Mouse (Mus musculus) intestine, embryonic 15.5 days (tissue): ENCODE data around the gene Endov. TPM values are rescaled to one million over a fixed set of nuclear protein-coding genes. Genes with fewer than 3 reads are reported as not detected.

Experiments used
- ATAC-seq: fragments of 200-750 bp; cut with Nextera tagmentation; 2 replicates; pipeline ENCODE4 v1.8.0; 2017; ENCODE audit warnings: moderate TSS enrichment, moderate library complexity
- H3K27ac ChIP-seq: fragments of 300-500 bp; sonication (generic); 2 replicates; pipeline ENCODE4 v1.5.1; 2015; ENCODE audit warnings: mild to moderate bottlenecking, inconsistent platforms
- H3K27me3 ChIP-seq: fragments of 300-500 bp; sonication (generic); replicated peaks from 2 replicates; pipeline ENCODE4 v1.6.1; 2015; ENCODE audit warnings: inconsistent platforms
- H3K36me3 ChIP-seq: fragments of 300-500 bp; sonication (generic); 2 replicates; pipeline ENCODE4 v1.6.1; 2015; ENCODE audit warnings: inconsistent platforms
- H3K4me1 ChIP-seq: fragments of 300-500 bp; sonication (generic); replicated peaks from 2 replicates; pipeline ENCODE4 v1.6.1; 2015; ENCODE audit warnings: inconsistent platforms
- H3K4me2 ChIP-seq: fragments of 300-500 bp; sonication (generic); replicated peaks from 2 replicates; pipeline ENCODE4 v1.6.1; 2015; ENCODE audit warnings: mild to moderate bottlenecking, inconsistent platforms
- H3K4me3 ChIP-seq: fragments of 300-500 bp; sonication (generic); replicated peaks from 2 replicates; pipeline ENCODE4 v1.5.1; 2015; ENCODE audit warnings: inconsistent platforms
- H3K9ac ChIP-seq: fragments of 300-500 bp; sonication (generic); 2 replicates; pipeline ENCODE4 v1.6.1; 2015; ENCODE audit warnings: inconsistent platforms
- H3K9me3 ChIP-seq: fragments of 300-500 bp; sonication (generic); 2 replicates; pipeline ENCODE4 v1.6.1; 2016; ENCODE audit warnings: inconsistent platforms
- WGBS: fragments of 180-500 bp; shearing (Covaris S2); methylation state at CpG from one replicate; pipeline ENCODE4 v1.1.7; 2015; 5-methylcytosine and 5-hydroxymethylcytosine counted together
- polyA plus RNA-seq: library from polyadenylated mRNA; unstranded; fragments of >200 nt; fragmentation: Nextera tagmentation; extraction: Ambion mirVana; gene quantifications from 2 replicates; pipeline ENCODE4 v1.2.1, GENCODE M21; 2015

Endov gene
- polyA plus RNA-seq, 1 experiment from 2014 or later: 15.6 TPM

- Histone ChIP-seq H3K36me3 (no peaks in the 10 kb centered on the region), H3K4me3 (peak overlapping the region; percentile 36), H3K27me3 (peaks cover 72% of the 10 kb centered on the region), H3K9me3 (no peaks in the 10 kb centered on the region), H3K27ac (no peak overlapping the region), H3K9ac (0 out of 2 replicates have a peak overlapping the region, but pooled peaks have one; percentile 30), H3K4me1 (peaks cover 39% of the 10 kb centered on the region), H3K4me2 (peak overlapping the region; percentile 100)
- WGBS: 1% methylated on average over 43 of the region's 43 CpGs
- ATAC-seq: no peak
These were observed 58.2 kb downstream of the Endov start for GRCm38 (mm10) chr11:119549371-119549811.

GRCm38 (mm10) chr11:119550546-119551335, 59.6 kb downstream of the Endov start:
- no peak overlapping the region for H3K4me2 ChIP-seq
- H3K4me3 ChIP-seq: no peak overlapping the region
- H3K9me3 ChIP-seq: no peaks in the 10 kb centered on the region
- no peak for ATAC-seq
- no peak overlapping the region for H3K9ac ChIP-seq
- H3K27ac ChIP-seq: no peak overlapping the region
- peaks cover 59% of the 10 kb centered on the region for H3K27me3 ChIP-seq
- H3K36me3 ChIP-seq: no peaks in the 10 kb centered on the region
- H3K4me1 ChIP-seq: peaks cover 39% of the 10 kb centered on the region
- WGBS: 57% methylated on average over 10 of the region's 10 CpGs

DNA sequence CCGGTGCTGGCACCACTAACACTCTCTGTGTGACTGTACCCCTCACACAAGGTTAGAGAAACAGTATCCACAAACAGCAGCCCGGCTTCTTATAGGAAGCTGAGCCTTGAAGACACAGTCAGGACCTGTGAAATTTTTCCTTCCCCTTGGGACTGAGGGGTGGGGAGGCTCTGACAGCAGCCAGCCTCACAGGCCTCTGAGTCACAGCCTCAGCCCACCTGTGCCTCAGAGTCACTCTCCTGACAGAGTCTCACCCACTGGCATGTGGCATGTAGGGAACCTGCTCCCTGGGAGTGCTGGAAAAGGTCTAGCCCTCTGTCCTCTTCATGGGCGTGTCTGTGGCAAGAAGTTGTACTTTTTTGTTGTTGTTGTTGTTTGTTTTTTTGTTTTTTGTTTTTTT, 60.3 kb downstream of the Endov start:
- H3K4me2 ChIP-seq: no peak overlapping the region
- 63% methylated on average over 3 of the region's 3 CpGs for WGBS
- peaks cover 55% of the 10 kb centered on the region for H3K27me3 ChIP-seq
- no peak overlapping the region for H3K9ac ChIP-seq
- no peak for ATAC-seq
- no peak overlapping the region for H3K4me3 ChIP-seq
- H3K27ac ChIP-seq: no peak overlapping the region
- H3K4me1 ChIP-seq: peaks cover 32% of the 10 kb centered on the region
- H3K36me3 ChIP-seq: no peaks in the 10 kb centered on the region
- no peaks in the 10 kb centered on the region for H3K9me3 ChIP-seq

DNA sequence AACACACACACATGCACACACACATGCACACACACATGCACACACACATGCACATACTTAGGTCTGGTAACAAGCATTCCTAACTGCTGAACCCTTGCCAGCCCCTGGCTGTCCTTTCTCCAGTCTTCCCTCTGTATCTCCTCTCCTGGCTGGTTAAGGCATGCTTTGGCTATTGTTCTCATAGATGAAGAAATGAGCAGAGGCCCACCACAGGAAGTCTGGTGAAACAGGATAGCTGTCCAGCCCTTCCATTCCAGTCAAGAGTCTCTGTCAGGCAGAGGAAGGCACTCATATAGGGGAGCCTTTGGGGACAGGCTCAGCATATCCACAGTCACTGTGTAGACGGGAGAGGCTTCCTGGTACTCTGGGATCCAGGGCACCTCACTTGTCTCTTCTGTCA, 61.2 kb downstream of the Endov start:
- H3K27ac ChIP-seq: no peak overlapping the region
- H3K4me1 ChIP-seq: peaks cover 24% of the 10 kb centered on the region
- no peak overlapping the region for H3K9ac ChIP-seq
- H3K4me2 ChIP-seq: no peak overlapping the region
- no peaks in the 10 kb centered on the region for H3K36me3 ChIP-seq
- peaks cover 47% of the 10 kb centered on the region for H3K27me3 ChIP-seq
- no peaks in the 10 kb centered on the region for H3K9me3 ChIP-seq
- WGBS: 61% methylated on average over 1 of the region's 1 CpGs
- no peak for ATAC-seq
- no peak overlapping the region for H3K4me3 ChIP-seq

DNA sequence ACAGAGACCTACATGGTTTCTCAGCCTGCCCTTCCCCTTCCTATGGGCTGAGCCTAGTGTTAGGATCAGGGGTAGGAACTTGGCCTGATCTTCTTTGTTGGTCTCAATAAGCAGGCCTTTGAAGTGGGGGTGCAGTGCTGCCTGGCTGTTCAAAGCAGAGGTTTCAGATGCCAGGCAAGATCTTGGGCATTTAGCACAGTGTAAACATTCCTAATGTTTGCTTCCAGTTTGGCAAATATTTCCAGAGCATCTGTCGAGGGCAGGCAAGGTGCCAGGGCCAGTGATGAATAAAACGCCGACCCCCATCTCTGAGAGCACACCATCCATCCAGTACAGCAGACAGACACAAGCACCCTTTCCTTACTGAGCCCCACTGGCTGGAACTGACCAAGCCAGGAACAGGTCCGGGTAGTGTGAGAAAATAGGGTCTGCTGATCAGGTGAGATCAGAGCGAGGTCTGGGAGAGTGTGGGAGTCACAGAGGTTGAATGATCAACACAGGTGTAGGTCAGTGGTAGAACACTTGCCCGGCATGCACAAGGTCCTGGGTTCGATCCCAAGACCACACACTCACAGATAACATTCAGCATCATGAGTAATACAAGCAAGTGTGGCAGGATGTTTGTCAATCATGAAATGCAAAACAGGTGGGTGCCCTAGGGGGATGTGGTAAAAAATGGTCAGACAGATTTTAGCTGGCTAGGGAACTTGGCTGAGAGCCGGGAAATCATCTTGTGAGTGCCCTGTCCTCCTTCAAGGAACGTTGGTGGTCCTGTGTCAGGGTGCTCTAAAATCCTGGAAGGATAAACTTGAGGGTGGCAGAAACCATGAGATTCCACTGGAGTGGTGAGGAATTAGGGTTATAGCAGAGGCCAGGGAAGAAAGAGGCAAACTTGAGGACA, 62.0 kb downstream of the Endov start:
- Histone ChIP-seq H3K27me3 (peaks cover 38% of the 10 kb centered on the region), H3K27ac (no peak overlapping the region)
- WGBS: 48% methylated on average over 9 of the region's 9 CpGs

DNA sequence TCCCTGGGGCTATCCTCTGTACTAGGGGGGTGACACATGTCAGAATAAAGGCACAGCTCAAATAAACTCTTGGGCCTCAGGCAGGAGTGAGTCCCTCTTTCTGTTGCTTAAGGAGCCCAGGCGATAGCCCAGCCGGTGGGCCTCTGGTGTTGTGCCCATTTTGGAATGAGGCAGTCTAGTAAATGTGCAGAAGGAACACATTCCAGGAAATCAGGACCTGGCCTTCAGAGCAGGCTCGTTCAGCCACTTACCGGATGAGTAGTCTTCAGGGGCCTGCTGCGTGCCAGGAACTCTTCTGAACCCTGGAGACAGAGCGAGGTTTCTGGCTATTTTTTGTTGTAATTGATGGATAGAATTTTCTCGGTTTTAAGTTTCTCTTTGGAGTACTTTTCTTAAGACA, 63.6 kb downstream of the Endov start:
- no peaks in the 10 kb centered on the region for H3K9me3 ChIP-seq
- H3K9ac ChIP-seq: no peak overlapping the region
- no peak overlapping the region for H3K4me3 ChIP-seq
- H3K27ac ChIP-seq: no peak overlapping the region
- peaks cover 23% of the 10 kb centered on the region for H3K27me3 ChIP-seq
- H3K4me1 ChIP-seq: 0 out of 2 replicates have a peak, but pooled peaks cover 7% of the 10 kb centered on the region
- WGBS: 67% methylated on average over 7 of the region's 7 CpGs
- no peak for ATAC-seq
- no peak overlapping the region for H3K4me2 ChIP-seq
- H3K36me3 ChIP-seq: no peaks in the 10 kb centered on the region

More for the DNA sequence above, 62.0 kb downstream of the Endov start:
- peaks cover 15% of the 10 kb centered on the region for H3K4me1 ChIP-seq
- no peak overlapping the region for H3K9ac ChIP-seq
- no peaks in the 10 kb centered on the region for H3K9me3 ChIP-seq
- no peaks in the 10 kb centered on the region for H3K36me3 ChIP-seq
- no peak overlapping the region for H3K4me3 ChIP-seq
- ATAC-seq: peak; percentile 41; the same call in 1 of the 2 replicates
- no peak overlapping the region for H3K4me2 ChIP-seq

GRCm38 (mm10) chr11:119555170-119555569, 64.0 kb downstream of the Endov start:
- Histone ChIP-seq H3K27ac (no peak overlapping the region), H3K4me1 (0 out of 2 replicates have a peak, but pooled peaks cover 7% of the 10 kb centered on the region)

DNA sequence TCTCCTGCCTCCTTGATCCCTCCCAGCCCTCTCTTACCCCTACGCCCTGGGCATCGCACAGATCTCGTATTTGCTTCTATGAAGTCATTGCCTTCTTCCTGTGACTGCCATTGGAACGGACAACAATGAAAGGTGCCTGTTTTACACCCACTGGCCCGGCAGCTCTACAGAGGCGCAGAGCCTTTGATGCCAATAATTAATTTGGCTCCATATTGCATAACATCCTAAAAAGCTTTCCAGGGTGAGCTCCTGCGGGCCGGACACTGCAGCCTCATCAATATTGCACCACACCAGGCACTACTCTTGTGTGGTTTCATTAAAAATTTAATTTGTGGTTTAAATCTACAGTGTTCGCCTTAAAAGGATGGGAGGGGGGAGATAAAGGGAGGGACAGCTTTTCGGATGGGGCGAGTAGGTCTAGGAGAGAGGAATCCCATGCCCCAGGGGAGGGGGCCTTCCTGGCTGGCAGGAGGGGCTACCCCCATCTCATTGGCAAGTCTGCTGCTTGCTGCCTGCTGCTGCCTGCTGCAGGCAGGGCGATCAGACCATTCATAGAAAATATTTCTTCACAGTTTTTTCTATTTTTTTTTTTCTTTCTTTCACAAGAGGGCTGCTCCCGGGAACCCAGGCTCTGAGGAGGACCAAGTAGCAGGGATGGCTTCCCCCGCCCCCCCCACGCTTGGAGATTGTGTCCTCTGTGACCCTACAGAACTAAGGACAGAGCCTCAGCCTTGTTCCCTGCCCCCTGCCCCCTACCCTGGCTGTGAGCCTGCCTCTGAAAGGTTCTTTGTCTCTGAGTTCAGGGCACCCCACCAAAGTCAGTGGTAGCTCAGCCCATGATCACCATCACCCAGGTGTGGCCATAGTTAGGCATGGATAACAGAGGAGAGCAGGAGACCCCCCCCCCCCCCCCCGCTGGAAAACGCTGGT, 67.1 kb downstream of the Endov start:
- 0 out of 2 replicates have a peak, but pooled peaks have one; percentile 20 for ATAC-seq
- Histone ChIP-seq H3K4me3 (no peak overlapping the region), H3K9ac (no peak overlapping the region), H3K4me2 (no peak overlapping the region), H3K9me3 (no peaks in the 10 kb centered on the region), H3K36me3 (no peaks in the 10 kb centered on the region), H3K4me1 (0 out of 2 replicates have a peak, but pooled peaks cover 7% of the 10 kb centered on the region), H3K27ac (no peak overlapping the region), H3K27me3 (peaks cover 4% of the 10 kb centered on the region; the same call in 1 of the 2 replicates)
- 40% methylated on average over 17 of the region's 17 CpGs for WGBS

More at GRCm38 (mm10) chr11:119555170-119555569, 64.0 kb downstream of the Endov start:
- no peak overlapping the region for H3K9ac ChIP-seq
- H3K36me3 ChIP-seq: no peaks in the 10 kb centered on the region
- no peak overlapping the region for H3K4me3 ChIP-seq
- H3K9me3 ChIP-seq: no peaks in the 10 kb centered on the region
- ATAC-seq: no peak
- 78% methylated on average over 7 of the region's 7 CpGs for WGBS
- peaks cover 18% of the 10 kb centered on the region for H3K27me3 ChIP-seq
- no peak overlapping the region for H3K4me2 ChIP-seq

DNA sequence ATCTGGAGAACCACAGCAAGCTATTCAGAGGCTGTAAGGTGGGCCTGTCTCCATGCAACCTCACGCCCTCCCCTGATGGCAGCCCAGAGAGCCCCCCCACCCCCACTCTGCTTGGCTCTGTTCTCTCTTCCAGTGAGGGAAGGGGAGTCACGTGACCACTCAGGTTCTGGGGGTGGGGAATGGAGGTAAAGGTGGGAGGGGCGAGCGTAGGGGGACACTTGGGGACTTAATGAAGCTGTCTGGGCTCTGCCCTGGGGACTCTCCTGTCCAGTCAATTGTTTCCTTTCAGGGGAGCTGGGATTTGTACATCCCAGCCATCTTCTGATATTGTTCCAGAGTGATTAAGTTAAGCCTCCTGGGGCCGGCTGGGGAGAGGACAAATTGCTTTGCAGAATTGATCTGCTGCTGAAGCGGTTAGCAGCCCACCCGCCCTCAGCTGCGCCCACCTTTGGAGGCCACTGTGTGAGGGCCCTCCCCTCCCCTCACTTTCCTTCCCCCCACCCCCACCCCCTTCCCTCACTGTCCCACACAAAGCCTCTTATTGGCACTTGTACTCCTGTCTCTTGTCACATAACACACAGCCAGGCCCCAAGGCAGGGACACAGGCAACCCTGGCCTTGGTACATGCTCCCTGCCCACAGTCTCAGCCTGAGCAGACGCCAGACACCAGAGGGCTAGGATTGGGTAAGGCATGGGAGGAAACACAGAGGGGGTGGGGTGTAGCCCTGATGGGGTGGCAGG, 67.9 kb downstream of the Endov start:
- ATAC-seq: peak; percentile 28; the same call in 1 of the 2 replicates
- WGBS: 18% methylated on average over 9 of the region's 9 CpGs
- no peak overlapping the region for H3K4me2 ChIP-seq
- H3K27ac ChIP-seq: no peak overlapping the region
- no peak overlapping the region for H3K4me3 ChIP-seq
- H3K9me3 ChIP-seq: no peaks in the 10 kb centered on the region
- no peak overlapping the region for H3K9ac ChIP-seq
- no peaks in the 10 kb centered on the region for H3K36me3 ChIP-seq
- 0 out of 2 replicates have a peak, but pooled peaks cover 7% of the 10 kb centered on the region for H3K4me1 ChIP-seq
- H3K27me3 ChIP-seq: peaks cover 4% of the 10 kb centered on the region
